Mouse (Mus musculus): ENCODE results near the gene Ric8b. TPM values are rescaled to one million over a fixed set of nuclear protein-coding genes. Genes with fewer than 3 reads are reported as not detected.

Gene Ric8b
- polyA plus RNA-seq, 1 experiment from 2014 or later = 43.0 TPM

GRCm38 (mm10) chr10:84926336-84926735, 8.9 kb downstream of the Ric8b start:
- H3K4me1 ChIP-seq (ENCODE audit: control insufficient read depth, insufficient read depth, low read depth, low read length) = no peaks in the 10 kb centered on the region
- no peaks in the 10 kb centered on the region for H3K36me3 ChIP-seq (ENCODE audit: control insufficient read depth, insufficient read depth, low read length)
- no peak overlapping the region for H3K4me2 ChIP-seq (ENCODE audit: low read length)
- no peak overlapping the region for H3K4me3 ChIP-seq (ENCODE audit: low read length)
- no peaks in the 10 kb centered on the region for H3K27me3 ChIP-seq (replicated peaks; ENCODE audit: control insufficient read depth, insufficient read depth, low read length)
- no peak overlapping the region for H3K27ac ChIP-seq (ENCODE audit: low read depth, low read length)
- ATAC-seq = no peak
- H3K9ac ChIP-seq (ENCODE audit: low read depth, low read length) = no peak overlapping the region
- 83% methylated on average over 7 of the region's 7 CpGs for WGBS
- no peaks in the 10 kb centered on the region for H3K9me3 ChIP-seq (ENCODE audit: control insufficient read depth, low read length)

DNA sequence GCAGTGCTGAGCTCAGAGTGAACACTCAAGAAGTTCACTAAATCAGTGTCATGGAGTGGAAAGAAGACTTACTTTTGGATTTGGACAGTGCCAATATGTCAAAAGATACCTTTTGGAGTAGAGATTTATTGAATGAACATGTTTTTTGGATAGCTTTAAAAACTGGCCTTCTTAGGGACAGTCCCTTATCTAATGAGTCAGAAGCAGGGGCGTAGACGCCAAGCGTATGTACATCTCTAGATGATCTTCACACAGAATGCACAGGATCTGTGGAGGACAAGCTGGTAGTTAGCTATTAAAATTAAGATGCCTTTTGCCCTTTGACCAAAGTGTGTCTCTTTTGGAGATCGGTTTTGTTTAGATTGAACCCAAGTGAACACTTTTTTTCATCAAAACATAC, 9.5 kb downstream of the Ric8b start:
- Histone ChIP-seq H3K4me1 (ENCODE audit: control insufficient read depth, insufficient read depth, low read depth, low read length) (no peaks in the 10 kb centered on the region), H3K9ac (ENCODE audit: low read depth, low read length) (no peak overlapping the region)
- ATAC-seq = no peak

DNA sequence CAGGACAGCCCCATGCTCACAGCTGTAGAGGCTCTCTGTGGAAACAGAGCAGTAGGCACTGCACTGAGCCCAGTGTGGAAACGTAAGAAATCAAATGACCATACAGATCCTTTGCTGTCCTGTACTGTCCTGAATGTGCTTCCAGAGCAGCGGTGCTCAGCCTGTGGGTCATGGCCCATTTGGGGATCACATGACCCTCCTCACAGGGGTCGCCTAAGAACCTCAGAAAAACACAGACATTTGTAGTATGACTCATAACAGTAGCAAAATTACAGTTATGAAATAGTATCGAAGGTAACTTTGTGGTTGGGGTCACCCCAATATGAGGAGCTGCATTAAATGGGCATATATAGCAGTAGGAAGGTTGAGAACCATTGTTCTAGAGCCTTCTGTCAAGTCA, 11.0 kb downstream of the Ric8b start:
- no peak overlapping the region for H3K4me3 ChIP-seq (ENCODE audit: low read length)
- H3K4me1 ChIP-seq (ENCODE audit: control insufficient read depth, insufficient read depth, low read depth, low read length) = no peaks in the 10 kb centered on the region
- WGBS = 91% methylated on average over 4 of the region's 4 CpGs
- no peaks in the 10 kb centered on the region for H3K27me3 ChIP-seq (replicated peaks; ENCODE audit: control insufficient read depth, insufficient read depth, low read length)
- no peak overlapping the region for H3K27ac ChIP-seq (ENCODE audit: low read depth, low read length)
- H3K9ac ChIP-seq (ENCODE audit: low read depth, low read length) = no peak overlapping the region
- H3K9me3 ChIP-seq (ENCODE audit: control insufficient read depth, low read length) = no peaks in the 10 kb centered on the region
- H3K4me2 ChIP-seq (ENCODE audit: low read length) = no peak overlapping the region
- H3K36me3 ChIP-seq (ENCODE audit: control insufficient read depth, insufficient read depth, low read length) = no peaks in the 10 kb centered on the region
- ATAC-seq = no peak

More for the DNA sequence above, 9.5 kb downstream of the Ric8b start:
- Histone ChIP-seq H3K4me3 (ENCODE audit: low read length) (no peak overlapping the region), H3K9me3 (ENCODE audit: control insufficient read depth, low read length) (no peaks in the 10 kb centered on the region), H3K4me2 (ENCODE audit: low read length) (no peak overlapping the region), H3K36me3 (ENCODE audit: control insufficient read depth, insufficient read depth, low read length) (no peaks in the 10 kb centered on the region), H3K27me3 (replicated peaks; ENCODE audit: control insufficient read depth, insufficient read depth, low read length) (no peaks in the 10 kb centered on the region), H3K27ac (ENCODE audit: low read depth, low read length) (no peak overlapping the region)
- WGBS = 95% methylated on average over 4 of the region's 4 CpGs

- H3K36me3 ChIP-seq (ENCODE audit: control insufficient read depth, insufficient read depth, low read length) = no peaks in the 10 kb centered on the region
- H3K9me3 ChIP-seq (ENCODE audit: control insufficient read depth, low read length) = no peaks in the 10 kb centered on the region
- no peak overlapping the region for H3K4me2 ChIP-seq (ENCODE audit: low read length)
- ATAC-seq = no peak
- H3K9ac ChIP-seq (ENCODE audit: low read depth, low read length) = no peak overlapping the region
- H3K4me3 ChIP-seq (ENCODE audit: low read length) = no peak overlapping the region
- 0 out of 2 replicates have a peak, but pooled peaks cover 2% of the 10 kb centered on the region for H3K4me1 ChIP-seq (ENCODE audit: control insufficient read depth, insufficient read depth, low read depth, low read length)
- 84% methylated on average over 7 of the region's 7 CpGs for WGBS
- no peak overlapping the region for H3K27ac ChIP-seq (ENCODE audit: low read depth, low read length)
- no peaks in the 10 kb centered on the region for H3K27me3 ChIP-seq (replicated peaks; ENCODE audit: control insufficient read depth, insufficient read depth, low read length)
These were observed 18.3 kb downstream of the Ric8b start for GRCm38 (mm10) chr10:84935553-84936209.

GRCm38 (mm10) chr10:84936832-84937515, 19.6 kb downstream of the Ric8b start:
- H3K4me2 ChIP-seq (ENCODE audit: low read length) = no peak overlapping the region
- H3K9ac ChIP-seq (ENCODE audit: low read depth, low read length) = no peak overlapping the region
- no peak overlapping the region for H3K27ac ChIP-seq (ENCODE audit: low read depth, low read length)
- no peak overlapping the region for H3K4me3 ChIP-seq (ENCODE audit: low read length)
- 86% methylated on average over 4 of the region's 4 CpGs for WGBS
- no peaks in the 10 kb centered on the region for H3K36me3 ChIP-seq (ENCODE audit: control insufficient read depth, insufficient read depth, low read length)
- H3K4me1 ChIP-seq (ENCODE audit: control insufficient read depth, insufficient read depth, low read depth, low read length) = 0 out of 2 replicates have a peak, but pooled peaks cover 2% of the 10 kb centered on the region
- no peaks in the 10 kb centered on the region for H3K27me3 ChIP-seq (replicated peaks; ENCODE audit: control insufficient read depth, insufficient read depth, low read length)
- ATAC-seq = no peak
- H3K9me3 ChIP-seq (ENCODE audit: control insufficient read depth, low read length) = no peaks in the 10 kb centered on the region

- no peak overlapping the region for H3K9ac ChIP-seq (ENCODE audit: low read depth, low read length)
- H3K4me2 ChIP-seq (ENCODE audit: low read length) = no peak overlapping the region
- 0 out of 2 replicates have a peak, but pooled peaks cover 2% of the 10 kb centered on the region for H3K4me1 ChIP-seq (ENCODE audit: control insufficient read depth, insufficient read depth, low read depth, low read length)
- no peaks in the 10 kb centered on the region for H3K27me3 ChIP-seq (replicated peaks; ENCODE audit: control insufficient read depth, insufficient read depth, low read length)
- H3K4me3 ChIP-seq (ENCODE audit: low read length) = no peak overlapping the region
- no peaks in the 10 kb centered on the region for H3K36me3 ChIP-seq (ENCODE audit: control insufficient read depth, insufficient read depth, low read length)
- WGBS = 71% methylated on average over 14 of the region's 14 CpGs
- ATAC-seq = no peak
- no peak overlapping the region for H3K27ac ChIP-seq (ENCODE audit: low read depth, low read length)
- H3K9me3 ChIP-seq (ENCODE audit: control insufficient read depth, low read length) = no peaks in the 10 kb centered on the region
These were observed 20.8 kb downstream of the Ric8b start for GRCm38 (mm10) chr10:84938094-84938820.

GRCm38 (mm10) chr10:84938886-84939285, 21.5 kb downstream of the Ric8b start:
- Histone ChIP-seq H3K27ac (ENCODE audit: low read depth, low read length) (no peak overlapping the region), H3K36me3 (ENCODE audit: control insufficient read depth, insufficient read depth, low read length) (no peaks in the 10 kb centered on the region), H3K9ac (ENCODE audit: low read depth, low read length) (no peak overlapping the region), H3K27me3 (replicated peaks; ENCODE audit: control insufficient read depth, insufficient read depth, low read length) (no peaks in the 10 kb centered on the region), H3K4me2 (ENCODE audit: low read length) (no peak overlapping the region), H3K4me1 (ENCODE audit: control insufficient read depth, insufficient read depth, low read depth, low read length) (0 out of 2 replicates have a peak, but pooled peaks cover 2% of the 10 kb centered on the region), H3K4me3 (ENCODE audit: low read length) (no peak overlapping the region), H3K9me3 (ENCODE audit: control insufficient read depth, low read length) (no peaks in the 10 kb centered on the region)
- ATAC-seq = no peak
- 85% methylated on average over 5 of the region's 5 CpGs for WGBS

DNA sequence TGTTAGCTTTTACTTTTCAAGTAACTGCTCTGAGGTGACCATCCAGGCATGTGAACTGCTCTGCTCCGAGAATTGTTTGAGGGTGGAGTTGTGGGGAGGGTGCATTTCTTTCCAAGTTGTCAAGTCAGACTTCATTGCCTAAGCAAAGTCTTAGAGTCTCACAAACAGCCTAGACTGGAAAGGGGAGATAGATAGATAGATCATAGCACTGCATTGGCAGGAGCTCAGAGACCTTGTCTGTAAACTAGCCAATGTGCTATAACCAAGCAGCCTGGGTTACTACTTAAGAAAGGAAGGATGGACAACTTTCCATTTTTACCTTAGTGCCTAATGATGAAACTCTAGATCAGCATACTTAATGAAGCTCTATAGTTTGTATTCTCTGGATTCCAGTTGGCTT, 22.9 kb downstream of the Ric8b start:
- ATAC-seq = no peak
- Histone ChIP-seq H3K9ac (ENCODE audit: low read depth, low read length) (no peak overlapping the region), H3K4me1 (ENCODE audit: control insufficient read depth, insufficient read depth, low read depth, low read length) (no peaks in the 10 kb centered on the region), H3K4me3 (ENCODE audit: low read length) (no peak overlapping the region), H3K9me3 (ENCODE audit: control insufficient read depth, low read length) (no peaks in the 10 kb centered on the region), H3K36me3 (ENCODE audit: control insufficient read depth, insufficient read depth, low read length) (no peaks in the 10 kb centered on the region), H3K27me3 (replicated peaks; ENCODE audit: control insufficient read depth, insufficient read depth, low read length) (no peaks in the 10 kb centered on the region), H3K27ac (ENCODE audit: low read depth, low read length) (no peak overlapping the region), H3K4me2 (ENCODE audit: low read length) (no peak overlapping the region)
- 72% methylated on average over 1 of the region's 1 CpGs for WGBS

DNA sequence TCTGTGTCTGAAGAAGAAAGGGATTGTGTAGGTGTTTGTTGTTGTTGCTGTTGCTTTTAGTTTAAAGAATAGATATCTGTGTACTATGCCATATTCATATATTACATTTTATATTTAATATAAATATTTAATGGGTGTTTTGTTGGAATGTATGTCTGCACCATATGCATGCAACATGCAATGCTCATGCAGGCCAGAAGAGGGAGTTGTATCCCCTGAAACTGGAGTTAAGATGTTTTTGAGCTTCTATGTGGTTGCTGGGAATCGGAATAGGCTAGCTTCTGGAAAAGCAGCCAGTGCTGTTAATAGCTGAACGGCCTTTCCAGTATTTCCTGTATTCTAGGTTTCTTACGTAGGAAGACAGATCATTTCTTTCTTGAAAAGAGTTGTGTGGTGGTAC, 28.3 kb downstream of the Ric8b start:
- H3K27ac ChIP-seq (ENCODE audit: low read depth, low read length) = no peak overlapping the region
- H3K9ac ChIP-seq (ENCODE audit: low read depth, low read length) = no peak overlapping the region
- 94% methylated on average over 3 of the region's 3 CpGs for WGBS
- H3K4me1 ChIP-seq (ENCODE audit: control insufficient read depth, insufficient read depth, low read depth, low read length) = no peaks in the 10 kb centered on the region
- no peaks in the 10 kb centered on the region for H3K27me3 ChIP-seq (replicated peaks; ENCODE audit: control insufficient read depth, insufficient read depth, low read length)
- no peaks in the 10 kb centered on the region for H3K9me3 ChIP-seq (ENCODE audit: control insufficient read depth, low read length)
- H3K4me2 ChIP-seq (ENCODE audit: low read length) = no peak overlapping the region
- no peak for ATAC-seq
- peaks cover 16% of the 10 kb centered on the region for H3K36me3 ChIP-seq (ENCODE audit: control insufficient read depth, insufficient read depth, low read length)
- no peak overlapping the region for H3K4me3 ChIP-seq (ENCODE audit: low read length)
